Mouse (Mus musculus) testis, adult 2 months (tissue): ENCODE data around the gene Nme8.

Experiments
- CTCF ChIP-seq: fragments of 200-500 bp; IDR thresholded peaks from 2 replicates; pipeline ENCODE4 v1.5.1; 2012; ENCODE audit warnings: low read depth, mild to moderate bottlenecking, inconsistent platforms, low read length, moderate library complexity; ENCODE audit not compliant: control insufficient read depth, insufficient read depth, insufficient replicate concordance
- POLR2A ChIP-seq: fragments of 200-500 bp; IDR thresholded peaks from 2 replicates; pipeline ENCODE4 v1.6.1; 2012; ENCODE audit warnings: low read depth, mild to moderate bottlenecking, inconsistent platforms, low read length, moderate library complexity; ENCODE audit not compliant: control insufficient read depth

DNA sequence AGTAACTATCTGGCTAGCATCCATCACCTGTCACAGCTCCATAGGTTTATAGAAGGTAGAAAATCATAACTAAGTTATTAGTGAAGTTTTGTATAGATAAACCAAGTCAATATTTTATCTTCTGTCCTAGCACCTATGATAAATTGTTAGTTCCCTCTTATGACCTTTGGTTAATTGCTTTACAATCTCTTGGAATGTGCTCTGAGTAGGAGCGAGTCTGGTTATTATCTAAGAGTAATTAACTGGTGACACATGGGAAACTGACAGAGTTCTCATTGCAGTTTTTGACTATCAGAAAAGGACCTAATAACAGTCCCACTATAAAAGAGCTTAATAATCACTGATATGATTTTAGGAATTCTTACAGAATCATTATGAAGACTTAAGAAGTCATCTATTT is 54.1 kb downstream of the Nme8 start:
- TF ChIP-seq CTCF = no peak
- TF ChIP-seq POLR2A = no peak
